Mouse (Mus musculus) C2C12 (cell line): ENCODE data around the gene AL732309.1. TPM values are rescaled to one million over a fixed set of nuclear protein-coding genes. Genes with fewer than 3 reads are reported as not detected.
A peak's percentile ranks its signal among the peaks of the same experiment; 100 is the strongest.

ENCODE experiments used
- H3K27me3 ChIP-seq: one replicate; pipeline ENCODE4 v1.6.1; 2011; ENCODE audit not compliant: control insufficient read depth, insufficient read depth, insufficient read length
- H3K36me3 ChIP-seq: one replicate; pipeline ENCODE4 v1.6.1; 2011; ENCODE audit not compliant: control insufficient read depth, insufficient read depth
- H3K4me3 ChIP-seq: one replicate; pipeline ENCODE4 v1.5.1; 2011; ENCODE audit warnings: mild to moderate bottlenecking, control low read depth; ENCODE audit not compliant: poor library complexity, insufficient read depth, severe bottlenecking
- H3K79me2 ChIP-seq: one replicate; pipeline ENCODE4 v1.6.1; 2011; ENCODE audit not compliant: control insufficient read depth, insufficient read depth
- H3K79me3 ChIP-seq: one replicate; pipeline ENCODE4 v1.6.1; 2011; ENCODE audit warnings: low read depth, control low read depth
- H3ac ChIP-seq: one replicate; pipeline ENCODE3; 2011; ENCODE audit warnings: low read depth; ENCODE audit not compliant: control insufficient read depth, insufficient read length
- CEBPB ChIP-seq: IDR thresholded peaks from one replicate; pipeline ENCODE4 v1.6.1; 2011; ENCODE audit warnings: low read depth, mild to moderate bottlenecking, control low read depth, moderate library complexity
- CTCF ChIP-seq: IDR thresholded peaks from one replicate; pipeline ENCODE4 v1.5.1; 2011; ENCODE audit not compliant: control insufficient read depth, insufficient read depth, insufficient read length
- FOSL1 ChIP-seq: IDR thresholded peaks from one replicate; pipeline ENCODE4 v1.8.0; 2011; ENCODE audit warnings: mild to moderate bottlenecking, low read length; ENCODE audit not compliant: poor library complexity, insufficient read depth, severe bottlenecking
- MAX ChIP-seq: IDR thresholded peaks from one replicate; pipeline ENCODE4 v1.6.1; 2011; ENCODE audit warnings: mild to moderate bottlenecking, control low read depth
- MYOD1 ChIP-seq: IDR thresholded peaks from one replicate; pipeline ENCODE4 v1.6.1; 2011; ENCODE audit warnings: low read depth; ENCODE audit not compliant: control insufficient read depth, insufficient read length
- MYOG ChIP-seq: IDR thresholded peaks from one replicate; pipeline ENCODE4 v1.6.1; 2011; ENCODE audit not compliant: control insufficient read depth, insufficient read length; ENCODE audit errors: extremely low read depth
- USF1 ChIP-seq: IDR thresholded peaks from one replicate; pipeline ENCODE4 v1.6.1; 2011; ENCODE audit warnings: low read depth, mild to moderate bottlenecking, control low read depth, moderate library complexity
- long read RNA-seq, 2 experiments: library from polyadenylated mRNA; unstranded; transcript quantifications; one replicate each; pipeline ENCODE4 v2.0.0; 2019 to 2020
- polyA plus RNA-seq: library from polyadenylated mRNA; unstranded; fragments of >200 nt; fragmentation: generic; extraction: Trizol; gene quantifications from one replicate; pipeline ENCODE4 v1.2.1, GENCODE M21; 2012; ENCODE audit warnings: missing spikeins

AL732309.1 gene
- 3.9 TPM for polyA plus RNA-seq
- long read RNA-seq, experiment 1 = 0 reads
- long read RNA-seq, experiment 2, partial matches to known transcripts = 0 of 1 reads
- long read RNA-seq, experiment 2, other reads (novel, unspliced or antisense) = 0 of 1 reads

GRCm38 (mm10) chr2:25246183-25247072 lies at the start of gene AL732309.1:
TSS of gene AL732309.1 (minus strand) at chr2:25246863.
- Histone ChIP-seq H3K36me3 (peaks cover 39% of the 10 kb centered on the region), H3ac (no peak within 1 kb of the TSS), H3K4me3 (no peak within 1 kb of the TSS), H3K79me2 (no peaks in the 10 kb centered on the region), H3K79me3 (no peaks in the 10 kb centered on the region), H3K27me3 (peaks cover 19% of the 10 kb centered on the region)
- TF ChIP-seq CTCF (no peak), MYOD1 (no peak), MAX (no peak), MYOG (no peak), FOSL1 (no peak), CEBPB (no peak), USF1 (no peak)

- TF ChIP-seq CEBPB = no peak
- TF ChIP-seq USF1 = no peak
- TF ChIP-seq MYOG = no peak
- no peak for TF ChIP-seq CTCF
- TF ChIP-seq MYOD1 = no peak
- no peak for TF ChIP-seq FOSL1
- no peak for TF ChIP-seq MAX
- no peak overlapping the region for H3ac ChIP-seq
- H3K79me2 ChIP-seq = no peaks in the 10 kb centered on the region
- no peaks in the 10 kb centered on the region for H3K79me3 ChIP-seq
- no peaks in the 10 kb centered on the region for H3K36me3 ChIP-seq
- peaks cover 91% of the 10 kb centered on the region for H3K27me3 ChIP-seq
- H3K4me3 ChIP-seq = no peak overlapping the region
Measured at GRCm38 (mm10) chr2:25293706-25294105, 47.0 kb upstream of the AL732309.1 start.

GRCm38 (mm10) chr2:25292856-25293255 lies 46.2 kb upstream of the AL732309.1 start:
- H3K79me2 ChIP-seq = no peaks in the 10 kb centered on the region
- H3K79me3 ChIP-seq = no peaks in the 10 kb centered on the region
- no peak overlapping the region for H3K4me3 ChIP-seq
- peaks cover 88% of the 10 kb centered on the region for H3K27me3 ChIP-seq
- H3ac ChIP-seq = no peak overlapping the region
- no peaks in the 10 kb centered on the region for H3K36me3 ChIP-seq
- TF ChIP-seq FOSL1 (no peak), CTCF (peak; percentile 37)

GRCm38 (mm10) chr2:25292054-25292544 lies 45.4 kb upstream of the AL732309.1 start:
- no peaks in the 10 kb centered on the region for H3K36me3 ChIP-seq

GRCm38 (mm10) chr2:25291184-25292053 lies 44.8 kb upstream of the AL732309.1 start:
- no peaks in the 10 kb centered on the region for H3K79me2 ChIP-seq
- H3K36me3 ChIP-seq = no peaks in the 10 kb centered on the region
- peaks cover 73% of the 10 kb centered on the region for H3K27me3 ChIP-seq
- H3K79me3 ChIP-seq = no peaks in the 10 kb centered on the region
- TF ChIP-seq MYOD1 = no peak
- no peak overlapping the region for H3ac ChIP-seq
- H3K4me3 ChIP-seq = no peak overlapping the region

More at GRCm38 (mm10) chr2:25292054-25292544, 45.4 kb upstream of the AL732309.1 start:
- no peaks in the 10 kb centered on the region for H3K79me2 ChIP-seq
- H3K27me3 ChIP-seq = peaks cover 80% of the 10 kb centered on the region
- H3ac ChIP-seq = no peak overlapping the region
- no peak overlapping the region for H3K4me3 ChIP-seq
- TF ChIP-seq FOSL1 (no peak), MYOG (no peak), CEBPB (no peak), MAX (no peak), CTCF (no peak), USF1 (no peak), MYOD1 (no peak)
- no peaks in the 10 kb centered on the region for H3K79me3 ChIP-seq
